Mouse (Mus musculus): ENCODE measurements around the gene Thbs4.

Gene Thbs4

GRCm38 (mm10) chr13:92717851-92718665 lies 76.6 kb downstream of the Thbs4 start:
- no peak for DNase-seq (ENCODE audit: low spot score)

- no peak for DNase-seq (ENCODE audit: low spot score)
Measured at GRCm38 (mm10) chr13:92712619-92713018, 82.0 kb downstream of the Thbs4 start.

- DNase-seq (ENCODE audit: low spot score), result no peak
Measured at GRCm38 (mm10) chr13:92711821-92712220, 82.8 kb downstream of the Thbs4 start.

DNA sequence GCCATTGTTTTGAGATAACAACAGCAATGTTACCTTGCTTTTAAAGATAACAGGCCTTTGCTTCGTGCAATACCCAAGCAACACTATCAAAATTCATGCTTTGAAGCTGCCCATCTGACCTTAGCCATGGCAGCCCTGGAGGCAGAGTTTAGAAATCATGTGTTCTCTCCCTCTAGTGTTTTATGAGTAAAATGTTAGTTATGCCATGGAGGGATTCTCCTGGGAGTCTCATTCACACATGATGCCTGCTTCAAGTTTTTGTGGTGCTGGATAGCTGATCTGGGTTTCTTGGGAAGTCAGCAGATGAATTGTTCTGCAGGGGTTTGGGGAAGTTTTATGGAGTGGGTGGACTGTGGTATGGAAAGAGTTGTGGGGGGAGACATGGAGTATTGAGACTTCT lies 84.3 kb downstream of the Thbs4 start:
- no peak for DNase-seq (ENCODE audit: low spot score)

GRCm38 (mm10) chr13:92709535-92709934 lies 85.1 kb downstream of the Thbs4 start:
- DNase-seq (ENCODE audit: low spot score), result peak; percentile 26

- no peak for DNase-seq (ENCODE audit: low spot score)
Measured at GRCm38 (mm10) chr13:92708466-92708865, 86.2 kb downstream of the Thbs4 start.

DNA sequence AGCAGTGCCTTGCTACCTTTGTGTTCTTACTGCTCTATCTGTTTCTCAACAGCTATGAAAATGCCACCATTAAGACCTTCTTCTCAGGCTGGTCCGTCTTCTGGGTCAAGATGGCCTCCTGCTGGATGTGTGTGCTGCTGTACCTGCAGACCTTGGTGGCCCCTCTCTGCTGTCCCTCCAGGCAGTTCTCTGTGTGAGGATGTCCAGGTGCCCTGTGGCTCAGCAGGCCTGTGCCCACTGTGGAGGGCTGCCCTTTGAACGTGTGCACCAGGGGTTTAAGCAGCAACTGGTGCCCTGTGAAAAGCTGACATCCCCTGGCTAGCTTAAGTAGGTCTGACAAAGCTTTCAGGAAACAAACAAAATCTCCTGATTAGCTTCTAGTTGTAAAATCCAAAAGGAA lies 86.7 kb downstream of the Thbs4 start:
- no peak for DNase-seq (ENCODE audit: low spot score)

DNA sequence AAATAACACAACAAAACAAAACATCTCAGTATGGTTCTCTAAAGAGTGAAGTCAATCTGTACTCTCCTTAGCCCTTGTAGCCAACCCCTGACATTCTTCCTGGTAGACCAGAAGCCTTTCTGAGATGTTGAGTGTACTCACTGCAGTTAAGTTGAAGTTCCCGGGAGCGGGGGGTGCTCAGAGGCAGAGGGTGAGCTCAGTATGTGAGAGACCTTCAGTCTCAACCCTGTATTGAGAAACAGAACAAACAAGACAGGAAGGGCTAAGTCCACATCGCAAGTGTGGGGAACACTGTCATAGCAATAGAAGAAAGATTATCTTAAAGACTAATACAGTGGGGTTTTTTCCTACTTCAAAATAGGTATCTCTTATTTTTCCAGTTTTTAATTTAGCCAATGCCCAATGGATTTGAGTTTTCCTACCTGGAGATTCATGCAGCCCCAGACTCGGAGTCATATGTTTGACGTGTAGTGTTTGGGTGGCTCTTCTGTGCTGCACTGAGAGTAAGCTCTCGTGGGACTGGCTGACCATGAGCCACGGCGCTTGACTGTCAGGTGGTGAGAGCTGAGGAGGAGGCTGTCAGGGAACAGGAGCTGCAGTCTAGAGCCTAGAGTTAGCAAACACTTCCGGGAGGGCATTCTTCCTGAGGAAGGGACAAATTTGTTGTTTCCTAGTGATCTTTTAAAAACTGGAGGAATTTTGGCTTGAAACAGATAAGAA lies 88.1 kb downstream of the Thbs4 start:
- DNase-seq (ENCODE audit: low spot score), result no peak

GRCm38 (mm10) chr13:92705016-92705535 lies 89.5 kb downstream of the Thbs4 start:
- no peak for DNase-seq (ENCODE audit: low spot score)

- peak; percentile 21 for DNase-seq (ENCODE audit: low spot score)
Measured at GRCm38 (mm10) chr13:92704189-92704588, 90.4 kb downstream of the Thbs4 start.

DNA sequence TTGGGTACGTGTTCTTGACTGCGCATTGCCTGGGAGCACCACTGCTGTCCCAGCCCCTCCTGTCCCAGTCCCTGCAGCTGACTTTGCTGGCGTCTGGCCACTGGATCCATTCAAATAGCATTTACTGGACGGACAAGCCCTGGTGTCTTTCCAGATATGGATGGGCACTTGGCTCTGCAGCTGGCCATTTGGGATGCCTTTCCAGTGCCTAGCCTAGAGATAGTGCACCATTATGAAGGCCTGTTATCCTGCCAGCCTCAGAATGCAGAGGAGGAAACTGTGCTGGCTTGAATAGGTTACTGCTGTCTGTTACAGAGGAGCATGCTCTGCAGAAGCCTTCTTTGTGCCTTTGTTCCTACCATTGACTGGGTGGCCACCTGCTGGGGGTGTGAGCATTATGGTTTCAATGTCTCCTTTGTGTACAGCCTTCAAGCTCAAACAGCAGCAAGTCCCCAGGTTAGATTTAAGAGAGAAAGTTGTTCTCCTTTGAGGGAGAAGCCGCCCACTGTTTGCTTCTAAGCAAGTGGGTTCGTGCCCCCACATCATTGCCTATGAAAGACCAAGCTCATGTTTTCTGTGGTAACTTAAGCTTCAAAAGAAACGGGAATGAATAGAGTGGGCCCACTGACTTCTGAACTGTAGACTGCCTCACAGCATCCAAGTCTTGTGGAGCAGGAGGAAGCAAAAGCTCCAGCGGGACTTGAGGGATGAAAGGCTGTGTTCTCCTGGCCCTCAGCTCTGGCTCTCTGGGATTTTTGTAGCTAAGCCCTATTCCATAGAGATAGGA lies 91.2 kb downstream of the Thbs4 start:
- DNase-seq (ENCODE audit: low spot score), result peak; percentile 68

- DNase-seq (ENCODE audit: low spot score), result no peak
Measured at GRCm38 (mm10) chr13:92702035-92702434, 92.6 kb downstream of the Thbs4 start.

All from embryo, embryonic 10 days (tissue).